Mouse (Mus musculus) ES-E14 (cell line): Measurements from ENCODE around the gene Acy3. TPM values are rescaled to one million over a fixed set of nuclear protein-coding genes. Genes with fewer than 3 reads are reported as not detected.
"Not testable (repeated sequence)": the region's sequence is repeated elsewhere in the genome, so short reads cannot be mapped to it uniquely, and the experiment has no call there.

Experiments used
- DNase-seq: peaks from one replicate; pipeline ENCODE4 v3.0.0-alpha.2; 2013; ENCODE audit warnings: low read depth, low spot score
- H3K27ac ChIP-seq: 2 replicates; pipeline ENCODE4 v1.5.1; 2012; ENCODE audit warnings: low read depth, mild to moderate bottlenecking, low read length, moderate library complexity, mixed read lengths; ENCODE audit not compliant: poor library complexity, insufficient read depth, severe bottlenecking
- H3K36me3 ChIP-seq: 2 replicates; pipeline ENCODE4 v1.6.1; 2012; ENCODE audit warnings: mild to moderate bottlenecking, low read length, moderate library complexity, mixed read lengths; ENCODE audit not compliant: control insufficient read depth, poor library complexity, insufficient read depth, severe bottlenecking
- H3K4me1 ChIP-seq, 2 experiments: fragments of 150-350 bp in 1 of 2; sonication (generic) in 1 of 2; 2 replicates each; pipeline ENCODE4 v1.6.1; 2012; ENCODE audit warnings: low read length in 2 of 2, mild to moderate bottlenecking in 1 of 2, mixed read lengths in 1 of 2; ENCODE audit not compliant: control insufficient read depth in 2 of 2, insufficient read depth in 2 of 2, poor library complexity in 1 of 2
- H3K4me3 ChIP-seq, 2 experiments: fragments of 150-350 bp in 1 of 2; sonication (generic) in 1 of 2; 2 replicates each; pipeline ENCODE4 v1.5.1; 2012; ENCODE audit warnings: low read length in 2 of 2, low read depth in 1 of 2, mild to moderate bottlenecking in 1 of 2, mixed read lengths in 1 of 2; ENCODE audit not compliant: insufficient read depth in 1 of 2, poor library complexity in 1 of 2, severe bottlenecking in 1 of 2
- H3K9ac ChIP-seq: 2 replicates; pipeline ENCODE4 v1.6.1; 2012; ENCODE audit warnings: low read depth, mild to moderate bottlenecking, low read length, mixed read lengths; ENCODE audit not compliant: poor library complexity, insufficient read depth, severe bottlenecking
- H3K9me3 ChIP-seq: fragments of 150-350 bp; sonication (generic); 2 replicates; pipeline ENCODE4 v1.6.1; 2012; ENCODE audit warnings: low read depth, mild to moderate bottlenecking, low read length; ENCODE audit not compliant: control insufficient read depth, insufficient read depth
- CHD2 ChIP-seq: IDR thresholded peaks from 2 replicates; pipeline ENCODE4 v1.6.1; 2014; ENCODE audit warnings: mild to moderate bottlenecking, low read depth, low read length, inconsistent platforms
- HCFC1 ChIP-seq: IDR thresholded peaks from 2 replicates; pipeline ENCODE4 v1.6.1; 2012; ENCODE audit warnings: low read length, inconsistent platforms, borderline replicate concordance; ENCODE audit not compliant: insufficient read depth
- MAFK ChIP-seq: IDR thresholded peaks from 2 replicates; pipeline ENCODE4 v1.6.1; 2014; ENCODE audit warnings: mild to moderate bottlenecking, low read depth, low read length, inconsistent platforms; ENCODE audit not compliant: insufficient read depth
- ZC3H11A ChIP-seq: IDR thresholded peaks from 2 replicates; pipeline ENCODE4 v1.6.1; 2012; ENCODE audit warnings: low read depth, mild to moderate bottlenecking, inconsistent platforms, low read length, borderline replicate concordance
- ZNF384 ChIP-seq: IDR thresholded peaks from 2 replicates; pipeline ENCODE4 v1.6.1; 2012; ENCODE audit warnings: low read depth, low read length, inconsistent platforms
- in situ Hi-C, 2 experiments: fragments of 600-800 bp; cut with MboI; formaldehyde crosslinking; loops; one replicate each; pipeline ENCODE4 v1.15.1; 2025; ENCODE audit warnings: low sequenced_read_pairs in 2 of 2, inconsistent platforms in 1 of 2; ENCODE audit not compliant: unreplicated experiment in 2 of 2
- total RNA-seq: library from RNA; depleted of rRNA; stranded (reverse); fragments of 300-350 nt; gene quantifications from 2 replicates; pipeline ENCODE4 v1.2.3, GENCODE M21; 2012

Gene Acy3
- total RNA-seq, 1 experiment: 2.1 TPM

GRCm38 (mm10) chr19:3966330-3967075, 19.9 kb upstream of the Acy3 start:
- Histone ChIP-seq H3K9me3 (no peaks in the 10 kb centered on the region), H3K4me1 (no peaks in the 10 kb centered on the region; a peak in 1 of 4 replicates), H3K9ac (no peak overlapping the region), H3K4me3 (no peak overlapping the region), H3K27ac (no peak overlapping the region), H3K36me3 (no peaks in the 10 kb centered on the region)
- TF ChIP-seq MAFK (no peak), ZNF384 (no peak), ZC3H11A (no peak), CHD2 (no peak), HCFC1 (no peak)
- DNase-seq: no peak
- in situ Hi-C loops: no loop called here

DNA sequence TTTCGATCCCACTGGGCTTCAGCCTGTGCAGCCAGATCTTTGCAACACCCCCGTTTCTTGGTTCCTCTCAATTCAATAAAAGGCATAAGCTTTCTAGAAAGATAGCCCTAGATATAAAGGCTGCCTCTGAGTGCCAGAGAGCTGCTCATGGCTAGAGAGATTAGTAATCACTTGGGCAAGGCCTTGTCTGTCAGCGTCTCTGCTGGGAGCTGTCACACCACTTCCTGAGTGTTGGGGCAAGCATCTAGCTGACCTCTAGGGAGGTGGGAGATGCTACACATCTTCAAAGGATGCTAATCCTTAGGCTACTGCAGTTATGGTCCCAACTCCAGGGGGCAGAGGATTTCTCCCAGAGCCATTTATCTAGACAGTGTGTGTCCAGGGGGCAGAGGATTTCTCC, 19.1 kb upstream of the Acy3 start:
- in situ Hi-C loops: no loop called here
- H3K27ac ChIP-seq: no peak overlapping the region
- H3K9ac ChIP-seq: no peak overlapping the region

DNA sequence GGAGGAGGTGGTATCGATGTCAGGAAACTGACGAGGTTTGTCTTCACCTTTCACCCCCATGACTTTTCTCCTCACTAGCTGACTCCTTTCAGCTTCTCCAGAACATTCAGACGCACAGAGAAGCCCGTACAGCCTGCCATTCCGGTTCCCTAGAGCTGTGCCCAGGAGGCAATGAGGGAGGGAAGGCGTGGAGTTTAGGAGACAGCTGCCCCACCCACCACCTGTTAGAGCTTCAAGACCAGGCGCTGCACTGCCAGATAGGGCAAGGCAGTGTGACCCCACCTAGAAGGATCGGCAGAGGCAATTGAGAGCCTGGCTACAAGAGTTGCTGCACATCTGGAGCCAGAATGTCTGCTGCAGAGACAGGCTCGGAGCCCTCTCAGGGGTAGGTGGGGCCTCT, 14.1 kb upstream of the Acy3 start, which contains the start of gene Aldh3b2:
Gene Aldh3b2 (plus strand): TSS at position 100 of the 400 bp plus-strand sequence.
- no peak within 1 kb of the TSS for H3K9ac ChIP-seq
- no peak within 1 kb of the TSS; a peak in 1 of 4 replicates for H3K4me3 ChIP-seq
- peaks cover 0 to 3% of the 10 kb centered on the region in 2 experiments; a peak in 1 of 4 replicates for H3K4me1 ChIP-seq
- TF ChIP-seq MAFK (no peak), ZNF384 (no peak), HCFC1 (no peak), ZC3H11A (no peak), CHD2 (no peak)
- H3K36me3 ChIP-seq: no peaks in the 10 kb centered on the region
- H3K9me3 ChIP-seq: no peaks in the 10 kb centered on the region
- no peak for DNase-seq
- in situ Hi-C loops: no loop called here
- no peak within 1 kb of the TSS for H3K27ac ChIP-seq

More for the DNA sequence above, 19.1 kb upstream of the Acy3 start:
- TF ChIP-seq MAFK (no peak), CHD2 (no peak)
- no peak for DNase-seq
- Histone ChIP-seq H3K36me3 (no peaks in the 10 kb centered on the region), H3K4me1 (peaks cover 0 to 2% of the 10 kb centered on the region in 2 experiments; a peak in 1 of 4 replicates), H3K9me3 (no peaks in the 10 kb centered on the region), H3K4me3 (no peak overlapping the region)

- H3K9ac ChIP-seq, H3K36me3 ChIP-seq, H3K4me3 ChIP-seq, H3K27ac ChIP-seq, H3K4me1 ChIP-seq, in situ Hi-C loops, H3K9me3 ChIP-seq, DNase-seq: not testable (repeated sequence)
These were observed 11.8 kb upstream of the Acy3 start for GRCm38 (mm10) chr19:3974608-3975007.

DNA sequence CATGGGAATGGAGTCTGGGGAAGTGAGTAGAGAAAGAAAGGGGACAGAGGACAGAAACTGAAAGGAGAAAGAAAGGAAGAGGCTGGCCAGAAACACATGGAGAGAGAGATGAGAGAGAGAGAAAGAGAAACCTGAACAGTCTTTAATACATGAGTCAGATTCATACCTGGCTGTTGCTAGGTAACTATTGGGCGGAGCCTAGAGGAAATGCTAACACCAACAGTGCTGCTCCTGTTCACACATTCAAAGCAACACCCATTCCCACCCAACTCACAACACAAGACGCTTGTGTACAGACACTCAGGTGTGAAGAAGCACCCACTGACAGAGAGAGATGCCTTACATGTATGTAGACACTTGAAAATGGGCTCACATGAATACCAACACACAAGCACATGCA, 10.5 kb upstream of the Acy3 start:
- TF ChIP-seq MAFK: no peak
- TF ChIP-seq ZNF384: no peak
- no peak for TF ChIP-seq ZC3H11A
- TF ChIP-seq HCFC1: no peak
- no peak for TF ChIP-seq CHD2
- Histone ChIP-seq H3K27ac (no peak overlapping the region), H3K36me3 (no peaks in the 10 kb centered on the region), H3K4me3 (no peak overlapping the region), H3K9me3 (no peaks in the 10 kb centered on the region), H3K4me1 (peaks cover 0 to 3% of the 10 kb centered on the region in 2 experiments; a peak in 1 of 4 replicates), H3K9ac (no peak overlapping the region)
- in situ Hi-C loops: no loop called here
- DNase-seq: no peak
